Mouse (Mus musculus): ENCODE results near the gene Ncapd2. TPM values are rescaled to one million over a fixed set of nuclear protein-coding genes. Genes with fewer than 3 reads are reported as not detected.
A peak's percentile ranks its signal among the peaks of the same experiment; 100 is the strongest.

The Ncapd2 gene
- total and polyA plus RNA-seq, 2 experiments from 2014 or later, result 25.8 to 43.5 TPM

GRCm38 (mm10) chr6:125148251-125148925, 43.1 kb downstream of the Ncapd2 start:
- ATAC-seq (no peak), DNase-seq (no peak)
- Histone ChIP-seq H3K27me3 (ENCODE audit: insufficient read depth, low read length) (no peaks in the 10 kb centered on the region), H3K4me1 (ENCODE audit: insufficient read depth) (peaks cover 22% of the 10 kb centered on the region), H3K36me3 (ENCODE audit: insufficient read depth) (peaks cover 33% of the 10 kb centered on the region), H3K9me3 (ENCODE audit: low read length) (no peaks in the 10 kb centered on the region), H3K4me2 (ENCODE audit: low read depth) (no peak overlapping the region), H3K9ac (0 out of 2 replicates have a peak overlapping the region, but pooled peaks have one; percentile 91), H3K4me3 (ENCODE audit: low read depth, low read length) (no peak overlapping the region), H3K27ac (ENCODE audit: low read depth, low read length) (peak overlapping the region; percentile 29; the same call in 1 of the 2 replicates)
- 73% methylated on average over 18 of the region's 18 CpGs for WGBS
- no peak for TF ChIP-seq CTCF (IDR thresholded peaks at IDR 0.05; ENCODE audit: low read depth)

- ATAC-seq, result no peak
- no peaks in the 10 kb centered on the region for H3K9me3 ChIP-seq (ENCODE audit: low read length)
- H3K27me3 ChIP-seq (ENCODE audit: insufficient read depth, low read length), result no peaks in the 10 kb centered on the region
- H3K4me3 ChIP-seq (ENCODE audit: low read depth, low read length), result no peak overlapping the region
- H3K9ac ChIP-seq, result peak overlapping the region; percentile 91; the same call in 1 of the 2 replicates
- peaks cover 22% of the 10 kb centered on the region for H3K4me1 ChIP-seq (ENCODE audit: insufficient read depth)
- peak overlapping the region; percentile 97 for H3K4me2 ChIP-seq (ENCODE audit: low read depth)
- peaks cover 25% of the 10 kb centered on the region for H3K36me3 ChIP-seq (ENCODE audit: insufficient read depth)
- no peak overlapping the region for H3K27ac ChIP-seq (ENCODE audit: low read depth, low read length)
- 63% methylated on average over 10 of the region's 10 CpGs for WGBS
- TF ChIP-seq CTCF (IDR thresholded peaks at IDR 0.05; ENCODE audit: low read depth), result no peak
- DNase-seq, result no peak
Observed at GRCm38 (mm10) chr6:125147329-125147728, 44.2 kb downstream of the Ncapd2 start.

DNA sequence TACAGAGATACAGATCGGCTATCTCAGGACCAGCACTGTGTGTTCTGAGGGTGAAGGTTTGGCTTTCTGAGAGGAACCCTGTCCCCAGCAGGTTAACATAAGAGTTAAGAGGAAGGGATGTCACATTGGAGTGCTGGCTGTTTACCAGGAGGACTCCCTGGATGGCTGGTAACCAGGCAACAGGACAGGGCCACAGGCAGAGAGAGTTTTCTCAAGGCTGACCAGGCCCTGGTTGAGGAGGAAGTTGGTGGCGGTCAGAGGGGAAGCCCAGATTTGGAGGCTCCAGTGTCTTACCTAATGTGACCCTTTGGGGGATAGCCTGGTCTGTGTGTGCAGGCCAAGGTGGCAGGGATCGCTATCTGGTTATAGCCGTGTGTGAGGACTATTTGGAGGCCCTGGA, 44.7 kb downstream of the Ncapd2 start:
- H3K9ac ChIP-seq, result peak overlapping the region; percentile 91
- H3K27me3 ChIP-seq (ENCODE audit: insufficient read depth, low read length), result no peaks in the 10 kb centered on the region
- H3K27ac ChIP-seq (ENCODE audit: low read depth, low read length), result no peak overlapping the region
- DNase-seq (no peak), ATAC-seq (no peak)
- 0 out of 2 replicates have a peak overlapping the region, but pooled peaks have one; percentile 79 for H3K4me3 ChIP-seq (ENCODE audit: low read depth, low read length)
- H3K9me3 ChIP-seq (ENCODE audit: low read length), result no peaks in the 10 kb centered on the region
- WGBS, result 85% methylated on average over 4 of the region's 4 CpGs
- TF ChIP-seq CTCF (IDR thresholded peaks at IDR 0.05; ENCODE audit: low read depth), result no peak
- H3K4me1 ChIP-seq (ENCODE audit: insufficient read depth), result peaks cover 22% of the 10 kb centered on the region
- peaks cover 22% of the 10 kb centered on the region for H3K36me3 ChIP-seq (ENCODE audit: insufficient read depth)
- peak overlapping the region; percentile 97 for H3K4me2 ChIP-seq (ENCODE audit: low read depth)

- no peak for TF ChIP-seq CTCF (IDR thresholded peaks at IDR 0.05; ENCODE audit: low read depth)
- Histone ChIP-seq H3K4me1 (ENCODE audit: insufficient read depth) (peaks cover 22% of the 10 kb centered on the region), H3K4me3 (ENCODE audit: low read depth, low read length) (peak overlapping the region; percentile 79), H3K9me3 (ENCODE audit: low read length) (no peaks in the 10 kb centered on the region), H3K36me3 (ENCODE audit: insufficient read depth) (peaks cover 21% of the 10 kb centered on the region), H3K9ac (peak overlapping the region; percentile 91), H3K27me3 (ENCODE audit: insufficient read depth, low read length) (no peaks in the 10 kb centered on the region), H3K27ac (ENCODE audit: low read depth, low read length) (no peak overlapping the region), H3K4me2 (ENCODE audit: low read depth) (peak overlapping the region; percentile 97)
- DNase-seq (peak; percentile 27), ATAC-seq (no peak)
- 40% methylated on average over 7 of the region's 7 CpGs for WGBS
Observed at GRCm38 (mm10) chr6:125146148-125146547, 45.4 kb downstream of the Ncapd2 start.

DNA sequence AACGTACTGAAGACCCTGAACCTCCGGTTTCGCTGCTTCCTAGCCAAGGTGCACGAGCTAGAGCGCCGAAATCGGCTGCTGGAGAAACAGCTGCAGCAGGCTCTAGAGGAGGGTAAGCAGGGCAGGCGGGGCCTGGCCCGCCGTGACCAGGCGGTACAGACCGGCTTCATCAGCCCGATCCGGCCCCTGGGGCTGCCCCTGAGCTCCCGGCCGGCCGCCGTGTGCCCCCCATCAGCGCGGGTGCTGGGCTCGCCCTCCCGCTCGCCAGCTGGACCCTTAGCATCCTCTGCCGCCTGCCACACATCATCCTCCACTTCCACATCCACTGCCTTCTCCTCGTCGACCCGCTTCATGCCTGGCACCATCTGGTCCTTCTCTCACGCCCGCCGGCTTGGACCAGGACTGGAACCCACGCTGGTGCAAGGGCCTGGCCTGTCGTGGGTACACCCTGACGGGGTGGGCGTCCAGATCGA, 46.0 kb downstream of the Ncapd2 start:
- DNase-seq (no peak), ATAC-seq (peak; percentile 66)
- WGBS, result 2% methylated on average over 33 of the region's 35 CpGs

DNA sequence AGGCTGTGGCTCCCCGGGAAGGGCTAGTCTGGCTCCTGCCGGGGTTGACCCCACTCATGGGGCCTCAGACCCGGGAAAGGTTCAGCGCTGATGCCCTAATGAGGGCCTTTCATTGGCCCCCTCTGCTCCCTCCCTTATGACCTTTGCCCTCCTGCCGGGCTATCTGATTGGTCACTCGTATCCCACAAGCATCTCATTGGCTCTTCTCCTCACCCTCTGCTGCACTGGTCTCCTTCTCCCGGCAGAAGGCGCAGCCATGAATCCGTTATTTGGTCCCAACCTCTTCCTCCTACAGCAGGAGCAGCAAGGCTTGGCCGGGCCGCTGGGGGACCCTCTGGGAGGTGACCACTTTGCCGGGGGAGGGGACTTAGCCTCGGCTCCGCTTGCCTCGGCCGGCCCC, 46.5 kb downstream of the Ncapd2 start, which contains the start of gene Iffo1:
Gene Iffo1, plus strand, starts transcription at position 241 of the 400 bp plus-strand sequence.
- WGBS, result 1% methylated on average over 16 of the region's 16 CpGs
- Histone ChIP-seq H3K27me3 (ENCODE audit: insufficient read depth, low read length) (no peaks in the 10 kb centered on the region), H3K36me3 (ENCODE audit: insufficient read depth) (peaks cover 29% of the 10 kb centered on the region), H3K9me3 (ENCODE audit: low read length) (no peaks in the 10 kb centered on the region), H3K4me2 (ENCODE audit: low read depth) (peak within 1 kb of the TSS; percentile 97), H3K27ac (ENCODE audit: low read depth, low read length) (peak within 1 kb of the TSS; percentile 89), H3K4me3 (ENCODE audit: low read depth, low read length) (peak within 1 kb of the TSS; percentile 79), H3K4me1 (ENCODE audit: insufficient read depth) (peaks cover 22% of the 10 kb centered on the region), H3K9ac (peak within 1 kb of the TSS; percentile 91)
- peak; percentile 93 for DNase-seq
- peak; percentile 96 for ATAC-seq
- TF ChIP-seq CTCF (IDR thresholded peaks at IDR 0.05; ENCODE audit: low read depth), result peak; percentile 82

More for the DNA sequence above, 46.0 kb downstream of the Ncapd2 start:
- H3K9me3 ChIP-seq (ENCODE audit: low read length), result no peaks in the 10 kb centered on the region
- peaks cover 22% of the 10 kb centered on the region for H3K4me1 ChIP-seq (ENCODE audit: insufficient read depth)
- peaks cover 24% of the 10 kb centered on the region for H3K36me3 ChIP-seq (ENCODE audit: insufficient read depth)
- peak overlapping the region; percentile 91 for H3K9ac ChIP-seq
- peak overlapping the region; percentile 89 for H3K27ac ChIP-seq (ENCODE audit: low read depth, low read length)
- H3K4me3 ChIP-seq (ENCODE audit: low read depth, low read length), result peak overlapping the region; percentile 79
- H3K27me3 ChIP-seq (ENCODE audit: insufficient read depth, low read length), result no peaks in the 10 kb centered on the region
- peak overlapping the region; percentile 97 for H3K4me2 ChIP-seq (ENCODE audit: low read depth)
- no peak for TF ChIP-seq CTCF (IDR thresholded peaks at IDR 0.05; ENCODE audit: low read depth)

- Histone ChIP-seq H3K27ac (ENCODE audit: low read depth, low read length) (no peak overlapping the region), H3K4me2 (ENCODE audit: low read depth) (no peak overlapping the region), H3K36me3 (ENCODE audit: insufficient read depth) (peaks cover 40% of the 10 kb centered on the region), H3K9me3 (ENCODE audit: low read length) (no peaks in the 10 kb centered on the region), H3K4me3 (ENCODE audit: low read depth, low read length) (no peak overlapping the region), H3K4me1 (ENCODE audit: insufficient read depth) (peaks cover 22% of the 10 kb centered on the region), H3K27me3 (ENCODE audit: insufficient read depth, low read length) (no peaks in the 10 kb centered on the region), H3K9ac (no peak overlapping the region)
- no peak for DNase-seq
- no peak for TF ChIP-seq CTCF (IDR thresholded peaks at IDR 0.05; ENCODE audit: low read depth)
- 86% methylated on average over 9 of the region's 9 CpGs for WGBS
- ATAC-seq, result no peak
Observed at GRCm38 (mm10) chr6:125143904-125144303, 47.6 kb downstream of the Ncapd2 start.

Measured in forebrain, postnatal 0 days (tissue).